Mouse (Mus musculus): Measurements from ENCODE around the gene Gm11555. TPM values are rescaled to one million over a fixed set of nuclear protein-coding genes. Genes with fewer than 3 reads are reported as not detected.
"Not testable (repeated sequence)": the region's sequence is repeated elsewhere in the genome, so short reads cannot be mapped to it uniquely, and the experiment has no call there.

The Gm11555 gene
- not detected in 2 replicates for polyA plus RNA-seq (2014; fragmentation: Nextera tagmentation; extraction: Ambion mirVana)

- Histone ChIP-seq H3K9ac (ENCODE audit: low read length) (no peak within 1 kb of the TSS), H3K9me3 (ENCODE audit: control insufficient read depth, low read length) (no peaks in the 10 kb centered on the region), H3K4me1 (ENCODE audit: control insufficient read depth, insufficient read depth, low read length) (no peaks in the 10 kb centered on the region), H3K27ac (ENCODE audit: low read depth, low read length) (no peak within 1 kb of the TSS), H3K4me2 (ENCODE audit: low read depth) (no peak within 1 kb of the TSS), H3K4me3 (ENCODE audit: low read depth, low read length) (no peak within 1 kb of the TSS), H3K36me3 (ENCODE audit: control insufficient read depth, insufficient read depth, low read length) (no peaks in the 10 kb centered on the region), H3K27me3 (ENCODE audit: control insufficient read depth, insufficient read depth, low read length) (no peaks in the 10 kb centered on the region)
- DNase-seq (ENCODE audit: low spot score): no peak
- 85% methylated on average over 2 of the region's 2 CpGs for WGBS
- no peak for ATAC-seq (ENCODE audit: insufficient read depth, low FRiP score, low TSS enrichment)
Measured at GRCm38 (mm10) chr11:99650136-99650535, at the start of gene Gm11555. Gene Gm11555, minus strand, starts transcription at chr11:99650236.

GRCm38 (mm10) chr11:99690463-99690862, 40.4 kb upstream of the Gm11555 start, which contains the start of gene Gm14190:
Gene Gm14190, minus strand, starts transcription at chr11:99690740.
- Histone ChIP-seq H3K36me3 (ENCODE audit: control insufficient read depth, insufficient read depth, low read length) (no peaks in the 10 kb centered on the region), H3K27ac (ENCODE audit: low read depth, low read length) (no peak within 1 kb of the TSS), H3K4me1 (ENCODE audit: control insufficient read depth, insufficient read depth, low read length) (no peaks in the 10 kb centered on the region), H3K4me2 (ENCODE audit: low read depth) (no peak within 1 kb of the TSS), H3K4me3 (ENCODE audit: low read depth, low read length) (no peak within 1 kb of the TSS), H3K9me3 (ENCODE audit: control insufficient read depth, low read length) (no peaks in the 10 kb centered on the region), H3K9ac (ENCODE audit: low read length) (no peak within 1 kb of the TSS), H3K27me3 (ENCODE audit: control insufficient read depth, insufficient read depth, low read length) (no peaks in the 10 kb centered on the region)
- WGBS: 88% methylated on average over 1 of the region's 1 CpGs
- no peak for DNase-seq (ENCODE audit: low spot score)
- ATAC-seq (ENCODE audit: insufficient read depth, low FRiP score, low TSS enrichment): no peak

- ATAC-seq (ENCODE audit: insufficient read depth, low FRiP score, low TSS enrichment); H3K27ac ChIP-seq (ENCODE audit: low read depth, low read length): not testable (repeated sequence)
Measured at GRCm38 (mm10) chr11:99685235-99685634, 35.2 kb upstream of the Gm11555 start.

GRCm38 (mm10) chr11:99683481-99683880, 33.4 kb upstream of the Gm11555 start:
- Histone ChIP-seq H3K9ac (ENCODE audit: low read length) (no peak overlapping the region), H3K27me3 (ENCODE audit: control insufficient read depth, insufficient read depth, low read length) (no peaks in the 10 kb centered on the region), H3K4me2 (ENCODE audit: low read depth) (no peak overlapping the region), H3K4me1 (ENCODE audit: control insufficient read depth, insufficient read depth, low read length) (no peaks in the 10 kb centered on the region), H3K9me3 (ENCODE audit: control insufficient read depth, low read length) (no peaks in the 10 kb centered on the region), H3K27ac (ENCODE audit: low read depth, low read length) (no peak overlapping the region), H3K36me3 (ENCODE audit: control insufficient read depth, insufficient read depth, low read length) (no peaks in the 10 kb centered on the region), H3K4me3 (ENCODE audit: low read depth, low read length) (no peak overlapping the region)
- DNase-seq (ENCODE audit: low spot score) (no peak), ATAC-seq (ENCODE audit: insufficient read depth, low FRiP score, low TSS enrichment) (no peak)
- 89% methylated on average over 2 of the region's 2 CpGs for WGBS

More at GRCm38 (mm10) chr11:99685235-99685634, 35.2 kb upstream of the Gm11555 start:
- H3K9ac ChIP-seq (ENCODE audit: low read length); H3K4me3 ChIP-seq (ENCODE audit: low read depth, low read length); H3K27me3 ChIP-seq (ENCODE audit: control insufficient read depth, insufficient read depth, low read length); H3K36me3 ChIP-seq (ENCODE audit: control insufficient read depth, insufficient read depth, low read length); H3K4me2 ChIP-seq (ENCODE audit: low read depth); H3K4me1 ChIP-seq (ENCODE audit: control insufficient read depth, insufficient read depth, low read length); DNase-seq (ENCODE audit: low spot score); H3K9me3 ChIP-seq (ENCODE audit: control insufficient read depth, low read length): not testable (repeated sequence)
- WGBS: 79% methylated on average over 1 of the region's 1 CpGs

- no peaks in the 10 kb centered on the region for H3K36me3 ChIP-seq (ENCODE audit: control insufficient read depth, insufficient read depth, low read length)
- no peak within 1 kb of the TSS for H3K4me3 ChIP-seq (ENCODE audit: low read depth, low read length)
- H3K9ac ChIP-seq (ENCODE audit: low read length): no peak within 1 kb of the TSS
- no peak within 1 kb of the TSS for H3K4me2 ChIP-seq (ENCODE audit: low read depth)
- no peaks in the 10 kb centered on the region for H3K4me1 ChIP-seq (ENCODE audit: control insufficient read depth, insufficient read depth, low read length)
- DNase-seq (ENCODE audit: low spot score): no peak
- no peak for ATAC-seq (ENCODE audit: insufficient read depth, low FRiP score, low TSS enrichment)
- H3K9me3 ChIP-seq (ENCODE audit: control insufficient read depth, low read length): no peaks in the 10 kb centered on the region
- no peaks in the 10 kb centered on the region for H3K27me3 ChIP-seq (ENCODE audit: control insufficient read depth, insufficient read depth, low read length)
- H3K27ac ChIP-seq (ENCODE audit: low read depth, low read length): no peak within 1 kb of the TSS
Measured at GRCm38 (mm10) chr11:99665860-99666259, 15.8 kb upstream of the Gm11555 start, which contains the start of gene Krtap4-6. Gene Krtap4-6, minus strand, starts transcription at chr11:99665960.

GRCm38 (mm10) chr11:99662802-99663201, 12.8 kb upstream of the Gm11555 start:
- no peaks in the 10 kb centered on the region for H3K9me3 ChIP-seq (ENCODE audit: control insufficient read depth, low read length)
- H3K36me3 ChIP-seq (ENCODE audit: control insufficient read depth, insufficient read depth, low read length): no peaks in the 10 kb centered on the region
- DNase-seq (ENCODE audit: low spot score): no peak
- H3K9ac ChIP-seq (ENCODE audit: low read length): no peak overlapping the region
- H3K4me3 ChIP-seq (ENCODE audit: low read depth, low read length): no peak overlapping the region
- no peaks in the 10 kb centered on the region for H3K27me3 ChIP-seq (ENCODE audit: control insufficient read depth, insufficient read depth, low read length)
- 92% methylated on average over 10 of the region's 10 CpGs for WGBS
- H3K27ac ChIP-seq (ENCODE audit: low read depth, low read length): no peak overlapping the region
- H3K4me2 ChIP-seq (ENCODE audit: low read depth): no peak overlapping the region
- ATAC-seq (ENCODE audit: insufficient read depth, low FRiP score, low TSS enrichment): no peak
- no peaks in the 10 kb centered on the region for H3K4me1 ChIP-seq (ENCODE audit: control insufficient read depth, insufficient read depth, low read length)

GRCm38 (mm10) chr11:99659256-99659655, 9.2 kb upstream of the Gm11555 start:
- Histone ChIP-seq H3K9ac (ENCODE audit: low read length) (no peak overlapping the region), H3K27ac (ENCODE audit: low read depth, low read length) (no peak overlapping the region), H3K9me3 (ENCODE audit: control insufficient read depth, low read length) (no peaks in the 10 kb centered on the region), H3K36me3 (ENCODE audit: control insufficient read depth, insufficient read depth, low read length) (no peaks in the 10 kb centered on the region), H3K4me2 (ENCODE audit: low read depth) (no peak overlapping the region), H3K4me3 (ENCODE audit: low read depth, low read length) (no peak overlapping the region), H3K4me1 (ENCODE audit: control insufficient read depth, insufficient read depth, low read length) (no peaks in the 10 kb centered on the region), H3K27me3 (ENCODE audit: control insufficient read depth, insufficient read depth, low read length) (no peaks in the 10 kb centered on the region)
- ATAC-seq (ENCODE audit: insufficient read depth, low FRiP score, low TSS enrichment) (no peak), DNase-seq (ENCODE audit: low spot score) (no peak)
- 90% methylated on average over 4 of the region's 4 CpGs for WGBS

- WGBS: 64% methylated on average over 10 of the region's 10 CpGs
- not testable (repeated sequence) for H3K4me1 ChIP-seq (ENCODE audit: control insufficient read depth, insufficient read depth, low read length); H3K27ac ChIP-seq (ENCODE audit: low read depth, low read length)
Measured at GRCm38 (mm10) chr11:99658467-99659010, 8.5 kb upstream of the Gm11555 start, which contains the start of gene Gm11563. Gene Gm11563, minus strand, starts transcription at chr11:99658960.

GRCm38 (mm10) chr11:99657051-99657450, 7.0 kb upstream of the Gm11555 start:
- Histone ChIP-seq H3K9me3 (ENCODE audit: control insufficient read depth, low read length) (no peaks in the 10 kb centered on the region), H3K4me1 (ENCODE audit: control insufficient read depth, insufficient read depth, low read length) (no peaks in the 10 kb centered on the region), H3K4me3 (ENCODE audit: low read depth, low read length) (no peak overlapping the region), H3K27ac (ENCODE audit: low read depth, low read length) (no peak overlapping the region), H3K36me3 (ENCODE audit: control insufficient read depth, insufficient read depth, low read length) (no peaks in the 10 kb centered on the region), H3K9ac (ENCODE audit: low read length) (no peak overlapping the region), H3K4me2 (ENCODE audit: low read depth) (no peak overlapping the region), H3K27me3 (ENCODE audit: control insufficient read depth, insufficient read depth, low read length) (no peaks in the 10 kb centered on the region)
- DNase-seq (ENCODE audit: low spot score) (no peak), ATAC-seq (ENCODE audit: insufficient read depth, low FRiP score, low TSS enrichment) (no peak)
- WGBS: 48% methylated on average over 5 of the region's 5 CpGs

More at GRCm38 (mm10) chr11:99658467-99659010, 8.5 kb upstream of the Gm11555 start, which contains the start of gene Gm11563:
- not testable (repeated sequence) for ATAC-seq (ENCODE audit: insufficient read depth, low FRiP score, low TSS enrichment); H3K4me3 ChIP-seq (ENCODE audit: low read depth, low read length); H3K9me3 ChIP-seq (ENCODE audit: control insufficient read depth, low read length); H3K9ac ChIP-seq (ENCODE audit: low read length); H3K36me3 ChIP-seq (ENCODE audit: control insufficient read depth, insufficient read depth, low read length); DNase-seq (ENCODE audit: low spot score); H3K4me2 ChIP-seq (ENCODE audit: low read depth); H3K27me3 ChIP-seq (ENCODE audit: control insufficient read depth, insufficient read depth, low read length)
